Mouse (Mus musculus) hematopoietic stem cell, adult 5-6 weeks (primary cell): ENCODE results near the gene Vmn1r120. TPM values are rescaled to one million over a fixed set of nuclear protein-coding genes. Genes with fewer than 3 reads are reported as not detected.
"Not testable (repeated sequence)": the region's sequence is repeated elsewhere in the genome, so short reads cannot be mapped to it uniquely, and the experiment has no call there.

Experiments used
- ATAC-seq, 2 experiments: fragments of 125-278 bp in 1 of 2; replicated peaks in 1 of 2; 2 replicates each; pipeline ENCODE4 v1.8.0; 2016 to 2017; ENCODE audit warnings: inconsistent platforms in 2 of 2, mild to moderate bottlenecking in 2 of 2, moderate number of reproducible peaks in 2 of 2, low read depth in 1 of 2, moderate TSS enrichment in 1 of 2; ENCODE audit not compliant: low FRiP score in 2 of 2, poor library complexity in 2 of 2, severe bottlenecking in 2 of 2, insufficient read depth in 1 of 2, low TSS enrichment in 1 of 2
- total RNA-seq: library from RNA; stranded (forward); fragments of 172-1452, 232-1000 nt; gene quantifications from 2 replicates; pipeline ENCODE4 v1.2.3, GENCODE M21; 2017

Vmn1r120 gene
- not detected in 2 replicates for total RNA-seq

DNA sequence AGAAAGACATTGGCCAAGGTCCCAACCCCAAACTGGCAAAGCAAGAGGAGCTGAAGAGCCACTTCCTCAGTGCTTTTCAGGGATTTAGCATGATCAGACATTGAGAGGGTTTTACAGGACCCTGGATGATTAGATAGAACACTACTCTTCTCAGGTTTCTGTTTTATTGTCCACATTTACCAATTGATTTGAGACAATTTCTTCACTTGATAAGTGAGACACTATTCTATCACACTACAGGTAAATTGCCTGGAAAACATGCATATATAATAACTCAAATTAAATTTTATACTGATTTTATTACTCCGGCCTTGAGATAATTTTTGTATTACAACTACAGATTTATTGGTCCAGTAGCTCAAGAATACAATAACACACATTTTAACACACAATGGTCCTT is at the start of gene Vmn1r120:
Gene Vmn1r120 (minus strand): TSS at position 101 of the 400 bp plus-strand sequence.
- not testable (repeated sequence) for ATAC-seq

GRCm38 (mm10) chr7:21098413-21098812 is 44.8 kb upstream of the Vmn1r120 start, which contains the start of gene Vmn1r121:
TSS of gene Vmn1r121 (minus strand) at chr7:21098513.
- ATAC-seq: not testable (repeated sequence)

GRCm38 (mm10) chr7:21012355-21012754 is 41.2 kb downstream of the Vmn1r120 start, which contains the start of gene Vmn1r119:
TSS of gene Vmn1r119 (minus strand) at chr7:21012455.
- not testable (repeated sequence) for ATAC-seq

Other genes with a start within 250 kb of the Vmn1r120 start
- gene Vmn1r114, start 241.6 kb downstream of the Vmn1r120 start, total RNA-seq: not detected in 2 replicates
- not detected in 2 replicates for gene Vmn1r115, start 208.8 kb downstream of the Vmn1r120 start, total RNA-seq
- gene Vmn1r116, start 181.5 kb downstream of the Vmn1r120 start, total RNA-seq: not detected in 2 replicates
- not detected in 2 replicates for gene Vmn1r117, start 169.7 kb downstream of the Vmn1r120 start, total RNA-seq
- not detected in 2 replicates for gene Vmn1r118, start 141.4 kb downstream of the Vmn1r120 start, total RNA-seq
- not detected in 2 replicates for gene Vmn1r119, start 41.3 kb downstream of the Vmn1r120 start, total RNA-seq
- not detected in 2 replicates for gene Vmn1r121, start 44.7 kb upstream of the Vmn1r120 start, total RNA-seq
- not detected in 2 replicates for gene Vmn1r122, start 80.3 kb upstream of the Vmn1r120 start, total RNA-seq
- gene Vmn1r123, start 108.4 kb upstream of the Vmn1r120 start, total RNA-seq: not detected in 2 replicates
- gene Gm5157, start 136.6 kb upstream of the Vmn1r120 start, total RNA-seq: not detected in 2 replicates
- gene Vmn1r124, start 206.8 kb upstream of the Vmn1r120 start, total RNA-seq: not detected in 2 replicates
- not detected in 2 replicates for gene Vmn1r125, start 218.4 kb upstream of the Vmn1r120 start, total RNA-seq
- gene Vmn1r126, start 247.7 kb upstream of the Vmn1r120 start, total RNA-seq: not detected in 2 replicates